Mouse (Mus musculus) MEL (cell line): ENCODE results near the gene Dguok.

Experiments
- CHD1 ChIP-seq: IDR thresholded peaks from 2 replicates; pipeline ENCODE4 v1.6.1; 2012; ENCODE audit warnings: low read depth, mild to moderate bottlenecking, inconsistent platforms, low read length, improper control_type of control experiment
- CTCF ChIP-seq, 3 experiments: IDR thresholded peaks in 2 of 3; conservative IDR thresholded peaks in 1 of 3; 2 replicates each; pipeline ENCODE4 v1.5.1; 2011 to 2012; ENCODE audit warnings: low read length in 3 of 3, low read depth in 2 of 3, mild to moderate bottlenecking in 2 of 3, improper control_type of control experiment in 1 of 3, inconsistent platforms in 1 of 3, mixed read lengths in 1 of 3, moderate library complexity in 1 of 3; ENCODE audit not compliant: control insufficient read depth in 1 of 3, insufficient read depth in 1 of 3, poor library complexity in 1 of 3, severe bottlenecking in 1 of 3
- E2F4 ChIP-seq: IDR thresholded peaks from 2 replicates; pipeline ENCODE4 v1.6.1; 2011; ENCODE audit warnings: low read depth, low read length, improper control_type of control experiment, borderline replicate concordance
- MAFK ChIP-seq: IDR thresholded peaks from 2 replicates; pipeline ENCODE4 v1.6.1; 2011; ENCODE audit warnings: low read depth, mild to moderate bottlenecking, low read length, improper control_type of control experiment, borderline replicate concordance
- POLR2A ChIP-seq, 2 experiments: IDR thresholded peaks; 2 replicates each; pipeline ENCODE4 v1.6.1; 2011 to 2012; ENCODE audit warnings: low read length in 2 of 2, mild to moderate bottlenecking in 2 of 2, control low read depth in 1 of 2, improper control_type of control experiment in 1 of 2, low read depth in 1 of 2, moderate library complexity in 1 of 2; ENCODE audit not compliant: control insufficient read depth in 1 of 2, insufficient read depth in 1 of 2, poor library complexity in 1 of 2
- TCF12 ChIP-seq: IDR thresholded peaks from 2 replicates; pipeline ENCODE4 v1.6.1; 2014; ENCODE audit warnings: low read depth, mild to moderate bottlenecking, inconsistent platforms, low read length, improper control_type of control experiment, moderate library complexity
- USF2 ChIP-seq, 2 experiments: IDR thresholded peaks; 2 replicates each; pipeline ENCODE4 v1.6.1; 2011 to 2012; ENCODE audit warnings: improper control_type of control experiment in 2 of 2, low read length in 2 of 2, borderline replicate concordance in 1 of 2, inconsistent platforms in 1 of 2, low read depth in 1 of 2, mild to moderate bottlenecking in 1 of 2; ENCODE audit not compliant: insufficient read depth in 1 of 2
- ZNF384 ChIP-seq: IDR thresholded peaks from 2 replicates; pipeline ENCODE4 v1.6.1; 2012; ENCODE audit warnings: low read depth, mild to moderate bottlenecking, inconsistent platforms, low read length, improper control_type of control experiment

DNA sequence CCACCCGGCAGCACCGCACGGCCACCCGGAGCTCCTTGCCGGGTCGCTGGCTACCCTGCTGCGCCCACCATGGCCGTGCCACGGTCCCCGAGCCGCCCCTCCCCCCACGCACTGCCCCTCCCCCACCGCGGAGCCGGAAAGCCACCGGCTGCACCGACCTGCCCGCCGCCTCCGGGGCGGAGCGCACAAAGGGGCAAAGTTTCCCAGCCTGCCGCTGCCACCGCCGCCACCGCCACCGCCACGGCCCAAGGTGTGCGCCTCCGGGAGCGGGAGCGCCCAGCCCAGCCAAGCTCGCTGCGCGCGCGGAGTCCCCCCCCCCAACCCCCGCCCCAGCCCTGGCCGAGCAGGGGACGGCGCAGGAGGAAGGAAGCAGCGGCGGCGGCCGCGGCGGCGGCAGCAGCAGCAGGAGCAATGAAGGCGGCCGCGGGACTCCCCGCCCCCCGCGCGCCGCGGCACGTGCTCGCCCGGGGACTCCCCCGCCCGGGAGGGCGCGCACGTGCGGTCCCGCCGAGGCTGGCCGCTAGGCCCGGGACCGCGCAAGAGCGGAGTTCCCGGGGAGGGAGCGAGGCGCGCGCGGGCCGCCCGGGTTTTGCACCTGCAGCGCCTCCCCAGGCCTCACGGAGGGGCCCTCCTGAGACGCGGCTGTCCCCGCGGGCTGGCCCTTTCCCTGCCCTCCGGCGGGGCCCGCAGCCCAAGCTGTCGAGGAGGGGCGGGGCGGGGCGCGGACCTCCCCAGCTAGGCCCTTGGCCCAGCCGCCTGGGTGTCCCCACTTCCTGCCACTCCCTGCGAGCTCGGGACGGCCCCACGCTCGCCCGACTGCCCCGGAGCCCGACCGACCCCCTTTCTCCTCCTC lies 50.4 kb downstream of the Dguok start:
- 0 out of 6 replicates have a peak, but pooled peaks of 1 of the 3 experiments have one; percentile 5 for TF ChIP-seq CTCF (IDR thresholded peaks at IDR 0.05 in 2 of 3, conservative IDR thresholded peaks at IDR 0.05 in 1 of 3; ENCODE audit: control insufficient read depth in 1 of 3, insufficient read depth in 1 of 3, low read depth in 2 of 3, low read length in 3 of 3, poor library complexity in 1 of 3, severe bottlenecking in 1 of 3)
- no peak for TF ChIP-seq USF2 (IDR thresholded peaks at IDR 0.05; ENCODE audit: borderline replicate concordance in 1 of 2, insufficient read depth in 1 of 2, low read depth in 1 of 2, low read length in 2 of 2)
- TF ChIP-seq ZNF384: no peak
- peak; percentile 73 to 82 for TF ChIP-seq POLR2A (IDR thresholded peaks at IDR 0.05; ENCODE audit: control insufficient read depth in 1 of 2, insufficient read depth in 1 of 2, low read depth in 1 of 2, low read length in 2 of 2, poor library complexity in 1 of 2)
- TF ChIP-seq MAFK: no peak
- TF ChIP-seq TCF12: 0 out of 2 replicates have a peak, but pooled peaks have one; percentile 32
- TF ChIP-seq CHD1: no peak
- no peak for TF ChIP-seq E2F4
